Mouse (Mus musculus): Measurements from ENCODE around the gene Loxl3. TPM values are rescaled to one million over a fixed set of nuclear protein-coding genes. Genes with fewer than 3 reads are reported as not detected.

Loxl3 gene
- polyA plus RNA-seq, 1 experiment: 14.4 TPM

GRCm38 (mm10) chr6:83074979-83075378 lies 41.0 kb downstream of the Loxl3 start:
- H3ac ChIP-seq (ENCODE audit: control insufficient read depth, insufficient read length): no peak overlapping the region
- no peak overlapping the region for H3K4me2 ChIP-seq (ENCODE audit: low read depth)
- H3K79me2 ChIP-seq (ENCODE audit: control insufficient read depth, insufficient read depth): no peaks in the 10 kb centered on the region
- TF ChIP-seq TCF12 (IDR thresholded peaks at IDR 0.05; ENCODE audit: insufficient read depth, poor library complexity, severe bottlenecking): no peak
- TF ChIP-seq MAX (IDR thresholded peaks at IDR 0.05; ENCODE audit: low read depth): no peak
- no peak for TF ChIP-seq MYOD1 (IDR thresholded peaks at IDR 0.05; ENCODE audit: control insufficient read depth in 1 of 3, insufficient read length in 2 of 3, low read depth in 2 of 3)
- no peak for TF ChIP-seq CEBPB (IDR thresholded peaks at IDR 0.05; ENCODE audit: insufficient read depth, poor library complexity, severe bottlenecking)
- no peak for TF ChIP-seq USF1 (IDR thresholded peaks at IDR 0.05; ENCODE audit: low read depth)
- no peak for TF ChIP-seq POLR2AphosphoS2 (IDR thresholded peaks at IDR 0.05; ENCODE audit: insufficient read length, low read depth)
- H3K36me3 ChIP-seq (ENCODE audit: control insufficient read depth, insufficient read depth): no peaks in the 10 kb centered on the region
- no peak overlapping the region for H3K4me3 ChIP-seq
- H3K27me3 ChIP-seq (ENCODE audit: control insufficient read depth, insufficient read depth, insufficient read length): peaks cover 34% of the 10 kb centered on the region

DNA sequence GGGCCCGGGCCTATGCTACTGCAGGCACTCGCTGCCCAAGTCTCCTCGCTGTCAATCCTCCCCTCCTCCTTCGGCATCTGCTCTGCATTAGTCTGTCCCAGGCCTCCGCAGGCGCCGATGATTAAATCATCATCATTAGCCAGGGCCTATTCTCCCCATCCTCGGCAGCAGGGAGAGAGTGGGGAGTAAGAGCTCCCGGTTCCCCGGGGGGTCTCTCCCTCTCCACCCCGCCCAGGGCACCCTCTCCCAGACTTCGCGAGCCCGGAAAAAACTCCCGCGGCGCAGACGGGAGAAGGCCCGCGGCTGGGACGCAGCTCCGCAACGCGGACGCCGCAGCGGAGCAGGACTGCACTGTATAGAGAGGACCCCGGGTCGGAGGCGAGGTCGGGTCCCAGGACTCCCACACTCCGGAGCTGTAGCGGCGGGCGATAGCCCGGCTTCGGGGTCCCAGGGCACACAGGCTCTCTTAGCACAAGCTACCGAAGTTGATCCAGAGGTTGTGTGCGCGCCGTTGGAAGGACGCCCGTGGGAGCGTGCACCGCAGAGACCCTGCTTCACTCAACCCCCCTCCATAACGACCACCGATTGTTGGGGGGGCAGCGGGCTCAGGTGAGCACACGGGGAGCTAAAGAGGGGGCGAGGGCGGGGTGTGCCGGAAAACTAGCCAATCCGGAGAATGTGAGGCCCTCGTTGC lies 43.8 kb downstream of the Loxl3 start, which contains the start of gene Pcgf1:
Pcgf1 (plus strand) TSS at position 240 of the 694 bp plus-strand sequence.
- peaks cover 5% of the 10 kb centered on the region for H3K36me3 ChIP-seq (ENCODE audit: control insufficient read depth, insufficient read depth)
- peak within 1 kb of the TSS; percentile 32 for H3ac ChIP-seq (ENCODE audit: control insufficient read depth, insufficient read length)
- H3K4me3 ChIP-seq: peak within 1 kb of the TSS; percentile 93
- TF ChIP-seq POLR2AphosphoS2 (IDR thresholded peaks at IDR 0.05; ENCODE audit: insufficient read length, low read depth): no peak
- TF ChIP-seq TCF12 (IDR thresholded peaks at IDR 0.05; ENCODE audit: insufficient read depth, poor library complexity, severe bottlenecking): no peak
- no peak for TF ChIP-seq CEBPB (IDR thresholded peaks at IDR 0.05; ENCODE audit: insufficient read depth, poor library complexity, severe bottlenecking)
- TF ChIP-seq REST (IDR thresholded peaks at IDR 0.05; ENCODE audit: insufficient read depth, insufficient read length): no peak
- TF ChIP-seq MYOD1 (IDR thresholded peaks at IDR 0.05; ENCODE audit: control insufficient read depth in 1 of 3, insufficient read length in 2 of 3, low read depth in 2 of 3): no peak
- no peak for TF ChIP-seq USF1 (IDR thresholded peaks at IDR 0.05; ENCODE audit: low read depth)
- no peak for TF ChIP-seq TCF3 (IDR thresholded peaks at IDR 0.05; ENCODE audit: insufficient read length, low read depth)
- TF ChIP-seq POLR2A (IDR thresholded peaks at IDR 0.05; ENCODE audit: insufficient read length, low read depth): no peak
- no peak for TF ChIP-seq MYOG (IDR thresholded peaks at IDR 0.05; ENCODE audit: control insufficient read depth in 1 of 3, insufficient read depth in 1 of 3, insufficient read length in 2 of 3, low read depth in 2 of 3)
- TF ChIP-seq MAX (IDR thresholded peaks at IDR 0.05; ENCODE audit: low read depth): no peak
- no peak for TF ChIP-seq E2F4 (IDR thresholded peaks at IDR 0.05; ENCODE audit: insufficient read depth)
- no peak for TF ChIP-seq SRF (IDR thresholded peaks at IDR 0.05; ENCODE audit: control insufficient read depth, insufficient read length, low read depth)
- H3K4me2 ChIP-seq (ENCODE audit: low read depth): peak within 1 kb of the TSS; percentile 80
- no peaks in the 10 kb centered on the region for H3K79me2 ChIP-seq (ENCODE audit: control insufficient read depth, insufficient read depth)
- H3K27me3 ChIP-seq (ENCODE audit: control insufficient read depth, insufficient read depth, insufficient read length): peaks cover 6% of the 10 kb centered on the region

- Histone ChIP-seq H3K79me2 (ENCODE audit: control insufficient read depth, insufficient read depth) (no peaks in the 10 kb centered on the region), H3K36me3 (ENCODE audit: control insufficient read depth, insufficient read depth) (peaks cover 5% of the 10 kb centered on the region), H3K4me2 (ENCODE audit: low read depth) (peak overlapping the region; percentile 80), H3K27me3 (ENCODE audit: control insufficient read depth, insufficient read depth, insufficient read length) (peaks cover 4% of the 10 kb centered on the region), H3K4me3 (peak overlapping the region; percentile 93), H3ac (ENCODE audit: control insufficient read depth, insufficient read length) (peak overlapping the region; percentile 32)
- no peak for TF ChIP-seq CEBPB (IDR thresholded peaks at IDR 0.05; ENCODE audit: insufficient read depth, poor library complexity, severe bottlenecking)
- TF ChIP-seq POLR2A (IDR thresholded peaks at IDR 0.05; ENCODE audit: insufficient read length, low read depth): peak; percentile 57
- no peak for TF ChIP-seq POLR2AphosphoS2 (IDR thresholded peaks at IDR 0.05; ENCODE audit: insufficient read length, low read depth)
- no peak for TF ChIP-seq MYOD1 (IDR thresholded peaks at IDR 0.05; ENCODE audit: control insufficient read depth in 1 of 3, insufficient read length in 2 of 3, low read depth in 2 of 3)
- no peak for TF ChIP-seq TCF3 (IDR thresholded peaks at IDR 0.05; ENCODE audit: insufficient read length, low read depth)
- no peak for TF ChIP-seq MAX (IDR thresholded peaks at IDR 0.05; ENCODE audit: low read depth)
Measured at GRCm38 (mm10) chr6:83078324-83078858, 44.4 kb downstream of the Loxl3 start.

DNA sequence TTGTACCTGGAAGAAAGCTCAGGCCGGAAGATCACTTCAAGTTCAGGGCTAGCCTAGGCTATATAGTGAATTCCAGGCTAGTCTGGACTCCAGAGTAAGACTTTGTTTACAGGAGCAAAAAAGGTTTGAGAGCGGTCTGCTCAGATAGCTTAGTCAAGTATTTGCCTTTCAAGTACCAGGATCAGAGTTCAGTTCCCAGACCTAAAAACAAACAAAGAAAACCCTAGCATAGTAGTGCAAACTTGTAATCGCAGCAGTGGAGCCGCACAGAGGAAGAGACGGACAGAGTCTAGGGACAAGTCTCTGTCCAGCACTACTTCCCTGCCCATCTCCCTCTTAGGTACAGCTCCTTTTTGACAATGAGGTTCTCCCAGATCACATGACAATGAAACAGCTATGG lies 46.2 kb downstream of the Loxl3 start:
- Histone ChIP-seq H3K27me3 (ENCODE audit: control insufficient read depth, insufficient read depth, insufficient read length) (peaks cover 4% of the 10 kb centered on the region), H3K36me3 (ENCODE audit: control insufficient read depth, insufficient read depth) (peaks cover 5% of the 10 kb centered on the region), H3ac (ENCODE audit: control insufficient read depth, insufficient read length) (no peak overlapping the region), H3K79me2 (ENCODE audit: control insufficient read depth, insufficient read depth) (no peaks in the 10 kb centered on the region), H3K4me2 (ENCODE audit: low read depth) (no peak overlapping the region), H3K4me3 (no peak overlapping the region)
- TF ChIP-seq MAX (IDR thresholded peaks at IDR 0.05; ENCODE audit: low read depth) (no peak), MYOG (IDR thresholded peaks at IDR 0.05; ENCODE audit: control insufficient read depth in 1 of 3, insufficient read depth in 1 of 3, insufficient read length in 2 of 3, low read depth in 2 of 3) (no peak), TCF12 (IDR thresholded peaks at IDR 0.05; ENCODE audit: insufficient read depth, poor library complexity, severe bottlenecking) (no peak), SRF (IDR thresholded peaks at IDR 0.05; ENCODE audit: control insufficient read depth, insufficient read length, low read depth) (no peak)

- peaks cover 22% of the 10 kb centered on the region for H3K27me3 ChIP-seq (ENCODE audit: control insufficient read depth, insufficient read depth, insufficient read length)
Measured at GRCm38 (mm10) chr6:83083497-83083896, 49.5 kb downstream of the Loxl3 start.

More at GRCm38 (mm10) chr6:83083497-83083896, 49.5 kb downstream of the Loxl3 start:
- no peak overlapping the region for H3K4me3 ChIP-seq
- H3K36me3 ChIP-seq (ENCODE audit: control insufficient read depth, insufficient read depth): peaks cover 5% of the 10 kb centered on the region
- no peak overlapping the region for H3ac ChIP-seq (ENCODE audit: control insufficient read depth, insufficient read length)
- H3K4me2 ChIP-seq (ENCODE audit: low read depth): no peak overlapping the region
- no peaks in the 10 kb centered on the region for H3K79me2 ChIP-seq (ENCODE audit: control insufficient read depth, insufficient read depth)
- no peak for TF ChIP-seq CEBPB (IDR thresholded peaks at IDR 0.05; ENCODE audit: insufficient read depth, poor library complexity, severe bottlenecking)
- no peak for TF ChIP-seq REST (IDR thresholded peaks at IDR 0.05; ENCODE audit: insufficient read depth, insufficient read length)
- TF ChIP-seq POLR2AphosphoS2 (IDR thresholded peaks at IDR 0.05; ENCODE audit: insufficient read length, low read depth): no peak
- no peak for TF ChIP-seq POLR2A (IDR thresholded peaks at IDR 0.05; ENCODE audit: insufficient read length, low read depth)
- TF ChIP-seq SRF (IDR thresholded peaks at IDR 0.05; ENCODE audit: control insufficient read depth, insufficient read length, low read depth): no peak
- TF ChIP-seq MYOG (IDR thresholded peaks at IDR 0.05; ENCODE audit: control insufficient read depth in 1 of 3, insufficient read depth in 1 of 3, insufficient read length in 2 of 3, low read depth in 2 of 3): no peak

All from myocyte (in vitro differentiated cells).